Mouse (Mus musculus) MEL (cell line): Measurements from ENCODE around the gene Igfbp2. TPM values are rescaled to one million over a fixed set of nuclear protein-coding genes. Genes with fewer than 3 reads are reported as not detected.
A peak's percentile ranks its signal among the peaks of the same experiment; 100 is the strongest.

ENCODE experiments used
- DNase-seq: peaks from one replicate; pipeline ENCODE4 v3.0.0; 2011; ENCODE audit warnings: low read depth, low spot score
- H3K27ac ChIP-seq: 2 replicates; pipeline ENCODE4 v1.5.1; 2012; ENCODE audit warnings: low read depth, mild to moderate bottlenecking, control low read depth, low read length, moderate library complexity; ENCODE audit not compliant: control insufficient read depth
- H3K27me3 ChIP-seq, 2 experiments: fragments of 150-350 bp in 1 of 2; sonication (generic) in 1 of 2; 2 replicates each; pipeline ENCODE4 v1.6.1; 2012; ENCODE audit warnings: low read length in 2 of 2, mild to moderate bottlenecking in 2 of 2, improper control_type of control experiment in 1 of 2, moderate library complexity in 1 of 2; ENCODE audit not compliant: insufficient read depth in 2 of 2, control insufficient read depth in 1 of 2
- H3K36me3 ChIP-seq, 2 experiments: 2 replicates each; pipeline ENCODE4 v1.6.1; 2012 to 2014; ENCODE audit warnings: low read length in 2 of 2, improper control_type of control experiment in 1 of 2, inconsistent platforms in 1 of 2, mild to moderate bottlenecking in 1 of 2; ENCODE audit not compliant: insufficient read depth in 2 of 2, control insufficient read depth in 1 of 2
- H3K4me1 ChIP-seq, 2 experiments: fragments of 150-350 bp in 1 of 2; sonication (generic) in 1 of 2; 2 replicates each; pipeline ENCODE4 v1.6.1; 2012; ENCODE audit warnings: low read length in 2 of 2, improper control_type of control experiment in 1 of 2, mild to moderate bottlenecking in 1 of 2; ENCODE audit not compliant: insufficient read depth in 2 of 2, control insufficient read depth in 1 of 2
- H3K4me3 ChIP-seq, 2 experiments: fragments of 150-350 bp in 1 of 2; sonication (generic) in 1 of 2; 2 replicates each; pipeline ENCODE4 v1.5.1; 2012; ENCODE audit warnings: low read depth in 2 of 2, low read length in 2 of 2, mild to moderate bottlenecking in 2 of 2, moderate library complexity in 2 of 2, control low read depth in 1 of 2, improper control_type of control experiment in 1 of 2; ENCODE audit not compliant: control insufficient read depth in 1 of 2, insufficient read depth in 1 of 2
- H3K79me2 ChIP-seq: 2 replicates; pipeline ENCODE4 v1.6.1; 2012; ENCODE audit warnings: mild to moderate bottlenecking, low read length, moderate library complexity; ENCODE audit not compliant: control insufficient read depth, poor library complexity, insufficient read depth
- H3K9ac ChIP-seq: 2 replicates; pipeline ENCODE4 v1.6.1; 2012; ENCODE audit warnings: low read depth, mild to moderate bottlenecking, control low read depth, low read length, moderate library complexity; ENCODE audit not compliant: control insufficient read depth, poor library complexity, severe bottlenecking
- H3K9me3 ChIP-seq: fragments of 150-350 bp; sonication (generic); replicated peaks from 2 replicates; pipeline ENCODE4 v1.6.1; 2012; ENCODE audit warnings: mild to moderate bottlenecking, low read length, improper control_type of control experiment, moderate library complexity; ENCODE audit not compliant: insufficient read depth
- CTCF ChIP-seq, 3 experiments: IDR thresholded peaks in 2 of 3; conservative IDR thresholded peaks in 1 of 3; 2 replicates each; pipeline ENCODE4 v1.5.1; 2011 to 2012; ENCODE audit warnings: low read length in 3 of 3, low read depth in 2 of 3, mild to moderate bottlenecking in 2 of 3, improper control_type of control experiment in 1 of 3, inconsistent platforms in 1 of 3, mixed read lengths in 1 of 3, moderate library complexity in 1 of 3; ENCODE audit not compliant: control insufficient read depth in 1 of 3, insufficient read depth in 1 of 3, poor library complexity in 1 of 3, severe bottlenecking in 1 of 3
- MAFK ChIP-seq: IDR thresholded peaks from 2 replicates; pipeline ENCODE4 v1.6.1; 2011; ENCODE audit warnings: low read depth, mild to moderate bottlenecking, low read length, improper control_type of control experiment, borderline replicate concordance
- MAX ChIP-seq: IDR thresholded peaks from 2 replicates; pipeline ENCODE4 v1.6.1; 2011; ENCODE audit warnings: low read length, improper control_type of control experiment
- POLR2A ChIP-seq, 2 experiments: IDR thresholded peaks; 2 replicates each; pipeline ENCODE4 v1.6.1; 2011 to 2012; ENCODE audit warnings: low read length in 2 of 2, mild to moderate bottlenecking in 2 of 2, control low read depth in 1 of 2, improper control_type of control experiment in 1 of 2, low read depth in 1 of 2, moderate library complexity in 1 of 2; ENCODE audit not compliant: control insufficient read depth in 1 of 2, insufficient read depth in 1 of 2, poor library complexity in 1 of 2
- POLR2AphosphoS5 ChIP-seq: IDR thresholded peaks from 2 replicates; pipeline ENCODE4 v1.6.1; 2012; ENCODE audit warnings: low read depth, borderline replicate concordance, mild to moderate bottlenecking, inconsistent platforms, low read length, moderate library complexity, mixed read lengths
- RAD21 ChIP-seq: IDR thresholded peaks from 2 replicates; pipeline ENCODE4 v1.6.1; 2011; ENCODE audit warnings: mild to moderate bottlenecking, low read depth, low read length, improper control_type of control experiment
- RCOR1 ChIP-seq: IDR thresholded peaks from 2 replicates; pipeline ENCODE4 v1.6.1; 2012; ENCODE audit warnings: low read depth, mild to moderate bottlenecking, inconsistent platforms, low read length, improper control_type of control experiment
- SMC3 ChIP-seq: IDR thresholded peaks from 2 replicates; pipeline ENCODE4 v1.6.1; 2011; ENCODE audit warnings: low read depth, low read length, improper control_type of control experiment
- ZC3H11A ChIP-seq: IDR thresholded peaks from 2 replicates; pipeline ENCODE4 v1.6.1; 2012; ENCODE audit warnings: low read depth, mild to moderate bottlenecking, inconsistent platforms, low read length, improper control_type of control experiment
- polyA plus RNA-seq, 2 experiments: library from polyadenylated mRNA; stranded (reverse) in 1 of 2; unstranded in 1 of 2; fragments of >175 nt in 1 of 2; fragments of >200 nt in 1 of 2; gene quantifications; 2 replicates each; pipeline versions ENCODE4 v1.2.1 to v1.2.4; 2012; ENCODE audit warnings: low replicate concordance in 2 of 2, low read depth in 1 of 2; ENCODE audit not compliant: insufficient read length in 2 of 2, insufficient read depth in 1 of 2, missing spikeins in 1 of 2
- total RNA-seq: library from RNA; depleted of rRNA; stranded (reverse); fragments of 300-350 nt; gene quantifications from 2 replicates; pipeline ENCODE4 v1.2.3, GENCODE M21; 2012

Gene Igfbp2
- total and polyA plus RNA-seq, 3 experiments, result not detected

DNA sequence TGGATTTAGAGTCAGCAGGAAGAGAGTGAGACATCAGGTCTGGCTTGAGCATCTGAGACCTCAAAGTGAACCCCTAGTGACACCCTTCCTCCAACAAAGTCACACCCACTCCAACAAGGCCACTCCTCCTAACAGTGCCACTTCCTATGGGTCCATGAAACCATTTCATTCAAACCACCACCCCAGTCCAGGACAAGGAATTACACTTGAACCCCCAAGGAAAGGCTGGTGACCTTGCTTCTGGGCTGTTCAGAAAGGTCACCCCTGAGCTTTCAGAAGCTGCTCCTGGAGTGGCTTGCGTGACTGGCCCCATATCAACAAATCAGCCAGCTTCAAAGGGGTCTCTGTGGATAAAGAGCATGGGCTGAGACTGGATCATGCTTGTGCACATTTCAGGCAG lies 29.5 kb downstream of the Igfbp2 start:
- Histone ChIP-seq H3K9ac (no peak overlapping the region), H3K36me3 (no peaks in the 10 kb centered on the region), H3K27me3 (no peaks in the 10 kb centered on the region), H3K4me1 (no peaks in the 10 kb centered on the region), H3K4me3 (no peak overlapping the region), H3K79me2 (no peaks in the 10 kb centered on the region), H3K9me3 (no peaks in the 10 kb centered on the region), H3K27ac (no peak overlapping the region)
- DNase-seq, result no peak
- no peak for TF ChIP-seq MAX
- TF ChIP-seq RAD21, result no peak

DNA sequence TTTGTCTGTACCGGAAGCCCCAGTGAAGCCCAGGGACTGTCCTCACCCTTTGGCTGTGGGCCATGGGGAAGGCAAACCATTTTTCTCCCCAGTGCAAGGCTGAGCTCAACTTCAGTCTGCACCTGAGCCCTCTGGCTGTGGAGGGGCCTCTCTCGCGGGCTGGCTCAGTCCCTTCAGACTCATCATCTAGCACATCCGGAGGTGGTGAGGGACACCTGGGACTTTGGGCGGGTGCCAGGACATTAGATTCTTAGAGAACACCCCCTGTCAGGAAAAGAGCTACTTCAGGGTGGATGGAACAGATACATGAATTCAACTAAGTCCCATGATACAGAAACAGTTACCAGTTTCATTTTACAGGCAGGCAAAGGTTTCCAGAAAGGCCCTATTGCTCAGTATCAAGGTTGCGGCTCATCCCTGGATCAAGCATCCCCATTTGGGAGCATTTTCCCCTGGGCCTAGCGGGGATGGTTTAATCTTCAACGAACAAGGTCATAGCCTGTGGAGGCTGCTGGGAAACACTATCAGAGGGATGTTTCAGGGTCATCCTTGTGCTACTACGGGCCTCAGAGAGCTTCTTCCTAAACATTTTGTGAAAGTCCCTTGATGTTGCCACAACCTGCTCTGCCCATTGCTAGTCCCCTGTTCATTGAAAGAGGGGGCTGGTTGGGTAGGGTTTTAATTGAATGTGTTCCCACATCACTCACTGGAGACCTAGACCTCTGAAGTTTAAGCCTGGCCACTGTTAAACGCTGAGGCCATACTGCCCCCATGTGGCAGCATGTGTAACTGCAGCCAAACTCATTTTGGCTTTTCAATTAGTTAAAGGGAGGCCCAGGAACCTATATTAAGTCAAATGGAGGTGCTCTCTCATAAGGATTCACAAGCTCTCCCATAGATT lies 30.3 kb downstream of the Igfbp2 start:
- H3K27ac ChIP-seq, result no peak overlapping the region
- no peak overlapping the region for H3K4me3 ChIP-seq
- H3K36me3 ChIP-seq, result no peaks in the 10 kb centered on the region
- DNase-seq, result peak; percentile 65
- no peaks in the 10 kb centered on the region for H3K79me2 ChIP-seq
- H3K9ac ChIP-seq, result no peak overlapping the region
- H3K4me1 ChIP-seq, result no peaks in the 10 kb centered on the region
- H3K27me3 ChIP-seq, result no peaks in the 10 kb centered on the region
- H3K9me3 ChIP-seq, result no peaks in the 10 kb centered on the region
- TF ChIP-seq ZC3H11A (peak; percentile 80), SMC3 (peak; percentile 90), POLR2AphosphoS5 (no peak), CTCF (IDR thresholded peaks at IDR 0.05 in 2 of 3, conservative IDR thresholded peaks at IDR 0.05 in 1 of 3; ENCODE audit: control insufficient read depth in 1 of 3, insufficient read depth in 1 of 3, low read depth in 2 of 3, low read length in 3 of 3, poor library complexity in 1 of 3, severe bottlenecking in 1 of 3) (peak; percentile 89 to 96 (median 90)), RAD21 (peak; percentile 99)

DNA sequence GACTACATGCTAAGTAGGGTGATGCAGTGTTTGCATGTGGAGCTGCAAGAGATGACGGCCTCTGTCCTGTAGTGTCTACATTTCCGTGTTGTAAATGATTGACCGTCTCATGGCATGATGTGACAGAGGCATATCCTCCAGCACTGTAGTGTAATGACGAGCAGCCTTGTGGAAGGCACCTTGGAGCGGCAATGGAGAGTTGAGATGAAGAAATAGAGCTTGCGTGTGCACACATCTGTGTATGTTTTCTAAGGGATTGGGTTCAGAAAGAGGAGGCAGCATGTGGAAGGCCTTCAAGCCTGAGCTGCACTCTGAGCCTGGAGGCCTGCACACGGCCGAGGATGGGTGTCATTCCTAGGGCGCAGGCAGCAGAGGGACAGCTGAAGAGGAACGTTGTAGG lies 31.4 kb downstream of the Igfbp2 start:
- no peaks in the 10 kb centered on the region for H3K27me3 ChIP-seq
- no peak overlapping the region for H3K9ac ChIP-seq
- H3K9me3 ChIP-seq, result no peaks in the 10 kb centered on the region
- no peaks in the 10 kb centered on the region for H3K4me1 ChIP-seq
- H3K36me3 ChIP-seq, result no peaks in the 10 kb centered on the region
- H3K4me3 ChIP-seq, result no peak overlapping the region
- TF ChIP-seq RCOR1 (no peak), POLR2AphosphoS5 (no peak), ZC3H11A (no peak), POLR2A (IDR thresholded peaks at IDR 0.05; ENCODE audit: control insufficient read depth in 1 of 2, insufficient read depth in 1 of 2, low read depth in 1 of 2, low read length in 2 of 2, poor library complexity in 1 of 2) (no peak), MAFK (no peak)
- no peak for DNase-seq
- H3K27ac ChIP-seq, result no peak overlapping the region
- H3K79me2 ChIP-seq, result no peaks in the 10 kb centered on the region
